Mouse (Mus musculus) ES-Bruce4 (cell line): Measurements from ENCODE around the gene Palm2.

Source experiments
- CTCF ChIP-seq: IDR thresholded peaks from one replicate; pipeline ENCODE4 v1.8.1; 2011; ENCODE audit warnings: low read depth, low read length
- EP300 ChIP-seq: IDR thresholded peaks from 2 replicates; pipeline ENCODE4 v1.6.1; 2011; ENCODE audit warnings: low read depth, low read length; ENCODE audit not compliant: insufficient read depth
- POLR2A ChIP-seq: IDR thresholded peaks from one replicate; pipeline ENCODE4 v1.8.1; 2011; ENCODE audit warnings: low read length; ENCODE audit not compliant: insufficient read depth

DNA sequence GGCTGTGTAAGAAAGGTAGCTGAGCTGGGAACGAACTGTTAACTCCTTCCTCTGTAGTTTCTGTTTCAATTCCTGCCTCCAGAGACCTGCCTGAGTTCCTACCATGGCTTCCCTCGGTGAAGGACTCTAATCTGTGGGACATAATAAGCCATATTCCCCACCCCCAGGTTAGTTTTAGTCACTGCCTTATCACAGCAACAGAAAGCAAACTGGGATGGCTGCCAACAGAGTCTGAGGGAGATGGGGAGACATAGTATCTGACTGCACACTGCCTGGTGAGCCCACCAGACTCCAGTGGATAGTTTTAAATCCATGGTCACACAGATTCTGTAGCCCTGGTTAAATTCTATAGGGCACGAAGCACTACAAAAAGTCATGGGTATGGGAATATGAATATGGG lies 299.4 kb downstream of the Palm2 start:
- no peak for TF ChIP-seq POLR2A
- no peak for TF ChIP-seq CTCF
- no peak for TF ChIP-seq EP300
